Mouse (Mus musculus): ENCODE results near the gene Zfp853.

DNA sequence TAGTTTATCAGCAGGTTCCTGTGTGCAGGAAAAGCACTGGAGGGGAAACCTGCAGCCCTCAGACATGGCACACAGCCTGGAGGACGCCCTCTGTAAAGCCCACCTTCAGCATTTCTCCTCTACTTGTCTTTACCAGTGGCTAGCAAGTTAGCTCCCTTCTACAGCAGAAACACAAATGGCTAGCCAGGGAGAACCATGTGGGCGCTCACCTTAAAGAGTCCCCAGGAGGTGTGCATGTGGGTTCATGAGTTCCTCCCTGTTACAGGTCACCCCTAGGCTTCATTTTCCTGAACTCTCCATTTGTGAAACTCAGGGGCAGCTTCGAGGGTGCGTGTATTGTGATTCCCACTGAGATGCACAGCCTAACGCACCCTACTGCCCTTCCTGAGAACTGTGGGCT is 37.6 kb downstream of the Zfp853 start:
- TF ChIP-seq CTCF (IDR thresholded peaks at IDR 0.05), result no peak
- no peak for TF ChIP-seq POLR2A (IDR thresholded peaks at IDR 0.05; ENCODE audit: insufficient read depth, low read depth, low read length)
